Mouse (Mus musculus): ENCODE measurements around the gene Fam50b.

DNA sequence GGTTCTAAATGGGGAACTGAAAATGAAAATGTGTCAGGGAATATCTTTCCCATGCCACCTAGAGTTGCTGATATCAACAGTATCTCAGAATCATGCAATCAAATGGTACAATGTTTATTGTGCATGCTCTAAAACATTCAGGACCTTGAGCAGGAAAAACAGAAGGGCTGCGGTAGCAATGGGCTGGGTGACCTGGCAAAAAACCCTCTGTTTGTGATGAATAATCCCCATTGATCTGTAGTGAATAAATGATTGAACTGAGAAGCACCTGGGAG is 4.0 kb downstream of the Fam50b start:
- no peak for TF ChIP-seq POLR2A (IDR thresholded peaks at IDR 0.05; ENCODE audit: borderline replicate concordance, low read depth, low read length)
- TF ChIP-seq CTCF (IDR thresholded peaks at IDR 0.05; ENCODE audit: low read depth, low read length), result no peak
